In genomic region chr12:73053668-73054241, GRCm38 (mm10) we compare ENCODE assay signal across 8 mouse cellular contexts. TPM values are rescaled to one million over a fixed set of nuclear protein-coding genes. Genes with fewer than 3 reads are reported as not detected.
A peak's percentile ranks its signal among the peaks of the same experiment; 100 is the strongest.
DNase-seq lines count a peak whose midpoint lies in the region; ATAC-seq lines count a peak whose summit lies in the region.

Gene Six1, minus strand, starts transcription at chr12:73053887.

- H3K27ac ChIP-seq in embryonic facial prominence, embryonic 13.5 days: peak within 1 kb of the TSS; percentile 89
- no peak within 1 kb of the TSS for H3K27ac ChIP-seq in heart, embryonic 14.5 days (replicated peaks in 1 of 2; ENCODE audit: control insufficient read depth in 1 of 2, insufficient read depth in 1 of 2, low read depth in 2 of 2, low read length in 2 of 2)
- no peak within 1 kb of the TSS for H3K27ac ChIP-seq in kidney, embryonic 16.5 days (ENCODE audit: low read length)

- peak; percentile 78 for ATAC-seq in embryonic facial prominence, embryonic 13.5 days (ENCODE audit: insufficient number of reproducible peaks, insufficient read depth, low FRiP score, low TSS enrichment, low read depth)
- ATAC-seq in heart, embryonic 14.5 days (ENCODE audit: insufficient number of reproducible peaks, insufficient read depth, low FRiP score, low read depth): peak; percentile 90
- ATAC-seq in kidney, embryonic 16.5 days (ENCODE audit: low FRiP score, low TSS enrichment): peak; percentile 94

- no peaks in the 10 kb centered on the region for H3K36me3 ChIP-seq in embryonic facial prominence, embryonic 13.5 days
- H3K36me3 ChIP-seq in heart, embryonic 14.5 days (ENCODE audit: control insufficient read depth, insufficient read depth, low read length): no peaks in the 10 kb centered on the region
- H3K36me3 ChIP-seq in kidney, embryonic 16.5 days (ENCODE audit: insufficient read depth, low read length): no peaks in the 10 kb centered on the region

- DNase-seq in B cell, adult 2 months: peak; percentile 37 to 43
- peak; percentile 90 for DNase-seq in MN1 (ENCODE audit: low spot score)
- DNase-seq in lung, postnatal 25 days (ENCODE audit: low spot score): peak; percentile 87
- peak; percentile 79 for DNase-seq in ovary, postnatal 36 days (ENCODE audit: low spot score)
- DNase-seq in layer of hippocampus, postnatal 14 days (ENCODE audit: low spot score in 2 of 2): no peak

- H3K9ac ChIP-seq in embryonic facial prominence, embryonic 13.5 days: peak within 1 kb of the TSS; percentile 72
- H3K9ac ChIP-seq in heart, embryonic 14.5 days (ENCODE audit: low read length): peak within 1 kb of the TSS; percentile 64
- H3K9ac ChIP-seq in kidney, embryonic 16.5 days (replicated peaks; ENCODE audit: low read length): peak within 1 kb of the TSS; percentile 54

- WGBS in embryonic facial prominence, embryonic 13.5 days: under 1% methylated on average over 42 of the region's 42 CpGs
- under 1% methylated on average over 40 of the region's 42 CpGs for WGBS in heart, embryonic 14.5 days
- 0% methylated on average over 42 of the region's 42 CpGs for WGBS in kidney, embryonic 16.5 days

- peaks cover 52% of the 10 kb centered on the region for H3K4me1 ChIP-seq in embryonic facial prominence, embryonic 13.5 days
- H3K4me1 ChIP-seq in heart, embryonic 14.5 days (ENCODE audit: control insufficient read depth in 2 of 2, insufficient read depth in 2 of 2, low read length in 2 of 2): peaks cover 0 to 12% of the 10 kb centered on the region in 2 experiments; a peak in 1 of 4 replicates
- H3K4me1 ChIP-seq in kidney, embryonic 16.5 days (ENCODE audit: insufficient read depth, low read length): peaks cover 14% of the 10 kb centered on the region; the same call in 1 of the 2 replicates

- H3K9me3 ChIP-seq in embryonic facial prominence, embryonic 13.5 days: no peaks in the 10 kb centered on the region
- no peaks in the 10 kb centered on the region for H3K9me3 ChIP-seq in heart, embryonic 14.5 days (ENCODE audit: control insufficient read depth, low read length)
- no peaks in the 10 kb centered on the region for H3K9me3 ChIP-seq in kidney, embryonic 16.5 days (ENCODE audit: low read length)

- H3K4me2 ChIP-seq in embryonic facial prominence, embryonic 13.5 days: peak within 1 kb of the TSS; percentile 82
- peak within 1 kb of the TSS; percentile 72 for H3K4me2 ChIP-seq in heart, embryonic 14.5 days (ENCODE audit: low read length)
- peak within 1 kb of the TSS; percentile 70 for H3K4me2 ChIP-seq in kidney, embryonic 16.5 days (replicated peaks; ENCODE audit: low read depth, low read length)

- H3K27me3 ChIP-seq in embryonic facial prominence, embryonic 13.5 days: peaks cover 53% of the 10 kb centered on the region
- H3K27me3 ChIP-seq in heart, embryonic 14.5 days (ENCODE audit: control insufficient read depth, insufficient read depth, low read length): peaks cover 63% of the 10 kb centered on the region
- peaks cover 87% of the 10 kb centered on the region for H3K27me3 ChIP-seq in kidney, embryonic 16.5 days (ENCODE audit: insufficient read depth, low read length)

- H3K4me3 ChIP-seq in embryonic facial prominence, embryonic 13.5 days: peak within 1 kb of the TSS; percentile 62
- H3K4me3 ChIP-seq in heart, embryonic 14.5 days (ENCODE audit: control insufficient read depth in 1 of 2, insufficient read depth in 1 of 2, low read depth in 1 of 2, low read length in 2 of 2): peak within 1 kb of the TSS; percentile 61 to 63
- H3K4me3 ChIP-seq in kidney, embryonic 16.5 days (ENCODE audit: low read length): peak within 1 kb of the TSS; percentile 51

RNA-seq across cellular contexts. Expression of gene Six1, which starts in this region (rescaled TPM):
- polyA plus RNA-seq in embryonic facial prominence, embryonic 13.5 days (2015; fragmentation: Nextera tagmentation; extraction: Ambion mirVana): 34.3 and 35.0 TPM in 2 replicates
- polyA plus RNA-seq in heart, embryonic 14.5 days (2014; fragmentation: Nextera tagmentation; extraction: Ambion mirVana): 0.09 and 0.27 TPM in 2 replicates
- polyA plus RNA-seq in kidney, embryonic 16.5 days (2015; fragmentation: Nextera tagmentation; extraction: Ambion mirVana): 0.47 and 0.66 TPM in 2 replicates
- under 1 TPM; 0.12 to 0.25 TPM for total RNA-seq in layer of hippocampus, postnatal 14 days (2021)

Comparison
In these comparisons a context has a peak if more than half of its experiments do, and no peak if none do; other contexts are left out.
1. RNA of gene Six1 (polyA plus RNA-seq): 34.3 to 35.0 TPM in embryonic facial prominence, embryonic 13.5 days; 0.47 to 0.66 TPM in kidney, embryonic 16.5 days and 0.09 to 0.27 TPM in heart, embryonic 14.5 days; every median in the first group is over 10 times any median in the second.
2. Peak in ATAC-seq, H3K4me3 ChIP-seq, H3K9ac ChIP-seq and H3K4me2 ChIP-seq in heart, embryonic 14.5 days; RNA of the gene not detected or under 1 TPM.
3. Peak in ATAC-seq, H3K4me3 ChIP-seq, H3K9ac ChIP-seq and H3K4me2 ChIP-seq in kidney, embryonic 16.5 days; RNA of the gene not detected or under 1 TPM.
4. DNase-seq: peak in B cell, adult 2 months (2 of 2), MN1 (single experiment), lung, postnatal 25 days (single experiment) and ovary, postnatal 36 days (single experiment); none in layer of hippocampus, postnatal 14 days (0 of 2).
5. Peak in every context shown above with its lines, with median percentiles within 50 percentile points of each other: ATAC-seq, H3K4me2 ChIP-seq, H3K4me3 ChIP-seq and H3K9ac ChIP-seq.